Mouse (Mus musculus) fibroblast of lung, adult 2 months (primary cell): ENCODE measurements around the gene Mrpl12.
"Not testable (repeated sequence)": the region's sequence is repeated elsewhere in the genome, so short reads cannot be mapped to it uniquely, and the experiment has no call there.

ENCODE experiments used
- DNase-seq: peaks from one replicate; pipeline ENCODE4 v3.0.0-alpha.2; 2011; ENCODE audit warnings: low read depth

Gene Mrpl12

GRCm38 (mm10) chr11:120508290-120508870 lies 24.0 kb downstream of the Mrpl12 start:
- no peak for DNase-seq

DNA sequence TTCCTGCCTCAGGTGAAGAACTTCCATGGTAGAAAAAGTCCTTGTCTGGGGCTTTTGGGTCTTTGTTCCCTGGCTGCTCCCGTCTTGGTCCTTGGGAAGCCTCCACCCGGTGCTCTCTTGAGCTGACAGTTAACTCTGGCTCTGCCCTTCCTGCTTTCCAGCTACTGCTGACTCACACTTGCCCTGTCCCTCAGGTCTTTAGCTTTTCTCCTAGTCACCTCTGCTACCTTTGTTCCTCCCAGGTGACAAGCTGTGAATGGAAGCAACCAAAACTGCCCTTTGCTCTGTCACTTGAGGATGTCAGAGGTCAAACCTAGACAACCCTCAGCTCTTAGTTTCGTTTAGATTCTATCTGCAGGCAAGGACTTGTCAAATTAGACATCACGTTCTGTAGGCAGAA lies 25.5 kb downstream of the Mrpl12 start:
- no peak for DNase-seq

GRCm38 (mm10) chr11:120510375-120511030 lies 26.1 kb downstream of the Mrpl12 start:
- DNase-seq, result no peak

GRCm38 (mm10) chr11:120512790-120513453 lies 28.5 kb downstream of the Mrpl12 start:
- no peak for DNase-seq

- not testable (repeated sequence) for DNase-seq
These were observed 29.8 kb downstream of the Mrpl12 start for GRCm38 (mm10) chr11:120514262-120514661.

DNA sequence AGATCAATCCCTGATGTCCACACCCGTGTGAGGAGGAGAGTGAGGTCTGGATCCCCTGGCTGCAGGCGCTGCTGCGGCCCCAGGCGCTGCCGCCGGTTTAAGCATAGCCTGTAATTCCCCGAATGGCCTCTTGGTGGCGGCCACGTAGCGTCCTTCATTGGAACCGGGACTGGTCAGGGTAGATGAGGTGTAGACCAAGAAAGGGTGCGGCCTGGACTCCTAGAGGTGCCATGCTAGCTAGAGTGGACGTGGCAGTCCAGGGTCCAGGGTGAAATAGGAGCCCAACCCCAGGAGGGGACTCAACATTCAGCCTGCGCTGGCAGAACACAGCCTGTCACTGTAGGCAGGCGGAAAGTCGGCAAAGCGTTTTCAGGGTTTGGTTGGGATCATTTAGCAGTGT lies 31.2 kb downstream of the Mrpl12 start:
- DNase-seq, result no peak

GRCm38 (mm10) chr11:120517147-120517546 lies 32.7 kb downstream of the Mrpl12 start:
- DNase-seq, result no peak

DNA sequence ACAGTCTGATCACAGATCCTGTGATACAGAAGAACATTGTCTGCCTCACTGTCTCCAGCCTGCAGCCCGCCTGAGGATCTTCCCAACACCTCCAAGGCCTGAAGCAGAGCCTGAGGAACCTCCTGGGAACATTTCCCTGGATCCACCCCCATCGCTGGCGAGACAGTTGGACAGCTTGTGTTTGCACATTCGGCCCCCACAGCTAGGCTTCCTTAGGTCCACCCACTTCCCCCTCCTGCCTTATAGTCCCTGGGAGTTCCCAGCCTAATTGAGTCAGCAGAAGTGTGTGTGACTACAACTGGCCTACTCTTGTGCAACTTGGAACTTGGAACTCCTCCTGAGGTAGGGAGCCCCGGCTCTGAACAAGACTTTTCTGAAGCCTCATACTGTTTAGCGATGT lies 33.6 kb downstream of the Mrpl12 start:
- peak; percentile 81 for DNase-seq

GRCm38 (mm10) chr11:120518558-120518957 lies 34.1 kb downstream of the Mrpl12 start:
- DNase-seq, result no peak

DNA sequence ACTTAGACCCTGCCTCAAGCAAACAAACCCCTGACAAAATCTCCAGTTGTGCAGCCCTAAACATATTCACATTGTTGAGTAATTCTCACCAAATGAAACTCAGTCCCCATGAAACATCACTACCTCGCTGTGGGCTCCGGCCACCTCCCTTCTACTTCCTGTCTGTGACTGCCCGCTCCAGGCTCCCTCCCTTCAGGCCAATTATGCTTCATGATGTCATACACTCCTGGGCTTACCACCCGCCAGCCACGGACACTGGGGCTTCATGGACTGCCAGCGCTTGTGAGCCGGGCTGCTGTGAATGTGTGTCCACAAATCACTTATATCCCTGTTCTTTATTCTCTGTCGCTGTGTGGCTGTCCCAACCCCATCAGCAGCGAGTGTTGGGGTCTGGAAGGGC lies 35.3 kb downstream of the Mrpl12 start:
- peak; percentile 45 for DNase-seq

DNA sequence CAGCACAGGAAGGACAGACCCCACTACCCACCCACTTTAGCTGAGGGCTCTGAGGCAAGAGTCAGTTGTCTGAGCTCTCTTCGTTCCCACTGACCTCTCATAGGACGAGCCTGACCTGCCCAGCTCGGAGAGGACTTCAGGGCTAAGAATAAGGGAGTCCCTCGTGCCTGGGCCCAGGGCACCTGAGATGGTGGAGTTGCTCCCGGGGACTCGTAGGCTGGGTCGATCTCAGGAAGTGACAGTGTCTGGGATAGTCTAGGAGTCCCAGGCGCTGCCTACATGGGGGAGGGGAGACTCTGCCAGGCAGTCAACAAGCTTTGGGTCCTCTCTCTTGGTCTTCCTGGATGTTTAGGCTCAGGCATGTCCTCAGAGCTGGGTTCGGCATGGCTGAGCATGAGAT lies 36.1 kb downstream of the Mrpl12 start:
- no peak for DNase-seq

- no peak for DNase-seq
These were observed 36.6 kb downstream of the Mrpl12 start for GRCm38 (mm10) chr11:120520967-120521540.

- no peak for DNase-seq
These were observed 38.2 kb downstream of the Mrpl12 start for GRCm38 (mm10) chr11:120522581-120522980.

GRCm38 (mm10) chr11:120525959-120526358 lies 41.5 kb downstream of the Mrpl12 start:
- DNase-seq, result no peak

DNA sequence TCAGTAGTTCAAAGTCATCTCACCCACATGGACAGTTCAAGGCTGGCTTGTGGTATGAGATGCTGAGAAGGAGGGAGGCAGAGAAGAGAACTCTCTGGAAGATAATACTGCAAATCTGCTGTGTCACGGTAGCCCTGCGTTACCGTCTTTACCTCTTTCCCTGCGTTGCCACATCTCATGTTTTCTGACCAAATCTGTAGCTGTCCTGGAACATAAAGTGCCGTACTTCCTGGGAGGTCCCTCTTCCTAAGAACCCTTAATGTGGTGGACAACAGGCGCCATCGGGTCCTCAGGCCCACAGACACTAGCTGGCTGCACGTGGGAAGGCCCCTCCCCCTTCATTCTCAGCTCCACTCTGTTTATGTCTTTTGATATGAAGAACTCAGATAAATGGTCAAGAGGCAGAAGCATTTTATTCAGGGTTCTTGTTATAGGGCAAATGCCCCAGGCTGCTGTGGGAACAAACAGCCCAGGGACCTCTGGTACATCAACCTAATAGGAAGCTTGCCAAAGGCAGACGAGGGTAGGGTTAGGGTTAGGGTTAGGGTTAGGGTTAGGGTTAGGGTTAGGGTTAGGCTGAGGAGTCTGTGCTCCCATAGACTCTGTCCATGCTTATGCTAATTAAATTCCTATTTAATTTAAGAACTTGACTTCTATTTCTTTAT lies 43.4 kb downstream of the Mrpl12 start:
- no peak for DNase-seq

DNA sequence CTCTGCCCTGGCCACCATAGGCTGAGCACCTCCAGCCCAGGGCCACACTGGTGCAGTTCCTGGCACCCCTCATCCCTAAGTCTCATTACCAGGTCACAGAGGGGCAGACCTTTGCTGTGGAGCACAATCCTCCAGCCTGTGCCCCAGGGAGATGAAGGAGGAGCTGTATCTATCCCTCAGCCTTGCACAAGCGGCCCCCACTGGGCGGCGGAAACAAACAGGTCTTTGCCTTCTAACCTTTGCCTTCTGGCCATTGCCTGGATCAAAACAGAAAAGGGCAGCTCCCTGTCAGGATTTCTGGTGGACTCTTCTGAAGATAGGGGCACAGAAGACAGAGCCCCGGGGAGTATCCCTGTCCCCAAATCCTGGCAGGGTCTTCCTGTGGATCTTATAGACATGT lies 44.5 kb downstream of the Mrpl12 start:
- DNase-seq, result no peak

DNA sequence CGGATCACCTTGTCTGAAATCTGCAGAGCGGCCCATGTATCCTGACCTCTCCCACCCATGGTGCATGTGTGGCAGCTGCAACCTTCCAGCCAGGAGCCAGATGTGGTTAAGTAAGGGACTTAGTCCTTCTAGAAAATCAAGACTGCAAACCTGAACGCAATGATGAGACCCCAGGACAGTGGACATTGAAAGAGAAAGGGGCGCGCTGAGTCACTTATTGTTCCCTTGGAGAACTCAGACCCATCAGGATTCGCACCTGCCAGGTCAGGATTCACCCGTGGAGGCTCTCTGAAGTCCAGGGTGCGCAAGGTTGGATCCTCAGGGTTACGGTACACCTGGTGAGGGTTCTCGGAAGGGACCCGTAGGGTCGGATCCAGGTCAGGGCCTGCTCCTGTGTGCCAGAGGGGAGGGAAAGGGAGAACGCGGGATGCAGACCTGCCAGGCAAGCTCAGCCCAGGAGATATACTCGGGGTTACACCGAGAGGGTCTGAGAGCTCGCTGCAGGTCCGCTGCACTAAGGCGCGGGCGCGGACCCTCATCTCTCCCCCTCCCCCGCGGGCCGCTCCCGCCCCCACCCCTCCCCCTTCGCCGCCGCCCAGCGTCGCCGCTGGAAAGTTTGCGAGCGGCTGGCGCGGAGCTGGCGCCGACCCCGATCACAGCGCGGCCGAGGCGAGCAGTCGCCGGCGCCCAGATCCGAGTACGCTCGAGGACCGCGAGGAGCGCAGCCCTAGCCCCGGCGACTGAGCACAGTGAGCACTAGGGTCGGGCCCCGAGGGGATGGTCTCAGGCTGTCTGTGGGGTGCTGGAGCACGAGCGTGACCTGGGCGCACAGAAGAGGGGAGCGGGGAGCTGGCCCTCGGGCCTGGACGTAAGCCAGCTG lies 45.9 kb downstream of the Mrpl12 start, which contains the start of gene Gcgr:
TSS of gene Gcgr (plus strand) at position 615 of the 880 bp plus-strand sequence.
- no peak for DNase-seq

- no peak for DNase-seq
These were observed 47.2 kb downstream of the Mrpl12 start for GRCm38 (mm10) chr11:120531646-120532045.

- DNase-seq, result no peak
These were observed 49.7 kb downstream of the Mrpl12 start for GRCm38 (mm10) chr11:120534093-120534492.

- DNase-seq, result no peak
These were observed 50.7 kb downstream of the Mrpl12 start for GRCm38 (mm10) chr11:120535145-120535544.

- no peak for DNase-seq
These were observed 51.4 kb downstream of the Mrpl12 start for GRCm38 (mm10) chr11:120535804-120536203.
